Mouse (Mus musculus) hematopoietic multipotent progenitor cell, adult 10-12 weeks (in vitro differentiated cells): ENCODE measurements around the gene Tnfaip1. TPM values are rescaled to one million over a fixed set of nuclear protein-coding genes. Genes with fewer than 3 reads are reported as not detected.

Experiments
- polyA plus RNA-seq: library from polyadenylated mRNA; stranded (reverse); fragments of >175 nt; gene quantifications from 2 replicates; pipeline ENCODE4 v1.2.3, GENCODE M21; 2012; ENCODE audit warnings: low replicate concordance

Tnfaip1 gene
- polyA plus RNA-seq = 7.6 and 11.1 TPM in 2 replicates

DNA sequence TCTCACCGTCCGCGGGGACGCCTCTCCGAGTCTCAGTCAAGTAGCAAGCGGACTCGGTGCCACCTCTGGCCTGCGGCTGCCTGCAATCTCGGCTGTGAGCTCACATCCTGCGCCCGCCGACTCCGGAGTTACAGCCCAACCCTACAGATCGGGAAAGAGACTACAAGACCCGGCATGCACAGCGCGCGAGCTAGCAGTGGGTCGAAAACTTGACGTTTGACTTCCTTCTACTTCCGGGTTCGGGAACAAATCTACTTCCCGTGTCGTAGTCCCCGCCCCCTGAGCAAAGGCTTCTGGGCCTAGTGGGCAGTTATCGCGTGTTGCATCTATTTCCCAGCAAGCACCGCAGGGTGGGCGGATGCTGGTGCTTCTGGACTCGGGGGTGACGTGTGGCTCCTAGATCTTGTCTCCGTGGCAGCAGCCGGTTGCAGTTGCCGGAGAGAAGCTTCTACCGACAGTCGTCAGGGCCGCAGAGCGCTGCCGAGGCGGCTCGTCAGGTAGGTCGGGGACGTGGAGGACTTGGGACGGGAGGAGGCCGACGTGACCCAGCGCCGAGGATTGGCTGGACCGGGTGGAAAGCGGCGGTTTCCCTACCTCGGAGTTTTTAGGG is at the start of gene Tnfaip1, which contains the start of gene Ift20:
Gene Tnfaip1 (minus strand): TSS at position 253 of the 610 bp plus-strand sequence.
Gene Ift20 (plus strand): TSS at position 282 of the 610 bp plus-strand sequence.

DNA sequence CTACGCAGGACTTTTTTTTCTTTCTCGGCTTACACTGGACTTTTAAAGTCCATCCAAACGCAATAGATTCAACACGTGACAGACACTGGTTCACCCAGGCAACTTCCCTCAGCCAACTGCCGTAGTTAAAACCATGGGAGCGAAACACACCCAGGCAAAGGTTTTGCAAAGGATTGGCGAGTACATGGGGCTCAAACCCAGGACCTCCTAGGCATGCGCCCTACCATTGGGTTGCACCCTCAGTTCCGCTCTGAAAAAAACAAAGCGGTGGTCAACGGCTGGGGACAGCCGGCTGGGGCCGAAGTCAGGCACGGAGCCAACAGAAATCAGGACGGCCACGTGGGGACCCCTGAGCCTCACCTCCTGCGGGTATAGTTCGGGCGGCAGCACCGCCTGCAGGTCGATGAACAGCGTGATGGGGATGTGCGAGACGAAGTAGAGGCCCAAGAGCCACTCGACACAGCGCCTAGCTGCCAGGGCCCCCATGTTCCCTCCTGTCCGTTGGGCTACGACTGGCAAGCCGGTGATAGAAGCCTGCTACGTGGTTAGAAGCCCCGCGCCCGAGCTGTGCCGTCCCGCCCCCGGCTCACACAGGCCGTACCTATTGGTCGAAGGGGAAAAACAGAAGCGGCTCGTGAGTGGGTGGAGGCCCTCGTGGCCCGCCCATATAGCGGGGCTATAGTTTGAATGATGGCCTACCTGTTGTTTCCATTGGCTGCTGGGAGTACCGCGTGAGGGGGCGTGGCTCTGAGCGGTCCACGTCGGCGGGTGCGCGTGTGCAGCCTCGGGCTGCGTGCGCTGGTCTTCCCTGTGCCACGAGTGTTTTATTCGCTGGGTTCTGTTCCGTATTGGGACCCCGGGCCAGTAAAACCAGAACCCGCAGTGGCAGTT is 14.3 kb upstream of the Tnfaip1 start, which contains the start of gene Tmem97:
Gene Tmem97 (minus strand): TSS at position 610 of the 891 bp plus-strand sequence.

DNA sequence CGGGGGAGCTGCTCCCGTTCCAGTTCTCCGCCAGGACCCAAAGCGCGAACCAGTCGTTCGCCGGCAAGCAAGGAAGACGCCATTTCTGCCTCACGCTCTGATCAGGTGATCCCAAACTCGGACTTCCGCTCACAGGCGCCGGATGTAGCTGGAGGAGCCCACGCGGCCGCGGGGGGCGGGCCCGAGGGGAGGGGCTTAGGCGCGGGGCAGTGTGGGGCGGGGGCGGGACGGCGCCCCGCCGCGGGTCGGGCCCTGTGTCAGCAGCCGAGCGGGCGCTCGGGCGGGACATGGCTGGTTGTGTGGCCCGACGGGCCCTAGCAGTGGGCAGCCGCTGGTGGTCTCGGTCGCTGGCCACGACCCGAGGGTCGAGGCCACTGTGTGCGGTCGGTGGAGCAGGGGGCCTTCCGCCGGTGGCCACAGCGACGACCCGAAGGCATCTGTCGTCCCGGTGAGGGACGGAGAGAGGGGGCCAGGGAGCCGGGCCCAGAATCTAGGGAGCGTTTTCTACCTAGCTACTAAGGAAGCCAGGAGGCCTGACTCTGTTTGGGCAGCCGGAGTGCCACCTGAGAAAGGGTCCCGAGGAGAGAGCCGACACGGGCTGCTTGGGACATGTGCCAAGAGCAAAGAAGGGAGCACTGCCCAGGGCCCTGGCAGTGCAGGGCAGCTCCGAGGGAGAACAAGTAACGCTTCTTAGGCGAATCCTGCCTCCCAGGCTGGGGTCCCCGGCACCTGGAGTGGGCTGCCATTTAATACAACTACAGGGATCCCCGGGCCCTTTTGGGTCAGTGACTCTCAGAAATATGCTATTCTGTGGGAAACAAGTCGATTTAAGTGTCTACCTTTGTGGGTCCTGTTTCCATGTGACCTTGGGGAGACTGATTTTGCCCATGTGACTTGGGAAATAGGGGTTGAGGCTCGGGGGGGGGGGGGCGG is 23.8 kb downstream of the Tnfaip1 start, which contains the start of the genes Tmem199 and Poldip2:
Gene Tmem199 (minus strand): TSS at position 148 of the 933 bp plus-strand sequence.
Gene Poldip2 (plus strand): TSS at position 169 of the 933 bp plus-strand sequence.

DNA sequence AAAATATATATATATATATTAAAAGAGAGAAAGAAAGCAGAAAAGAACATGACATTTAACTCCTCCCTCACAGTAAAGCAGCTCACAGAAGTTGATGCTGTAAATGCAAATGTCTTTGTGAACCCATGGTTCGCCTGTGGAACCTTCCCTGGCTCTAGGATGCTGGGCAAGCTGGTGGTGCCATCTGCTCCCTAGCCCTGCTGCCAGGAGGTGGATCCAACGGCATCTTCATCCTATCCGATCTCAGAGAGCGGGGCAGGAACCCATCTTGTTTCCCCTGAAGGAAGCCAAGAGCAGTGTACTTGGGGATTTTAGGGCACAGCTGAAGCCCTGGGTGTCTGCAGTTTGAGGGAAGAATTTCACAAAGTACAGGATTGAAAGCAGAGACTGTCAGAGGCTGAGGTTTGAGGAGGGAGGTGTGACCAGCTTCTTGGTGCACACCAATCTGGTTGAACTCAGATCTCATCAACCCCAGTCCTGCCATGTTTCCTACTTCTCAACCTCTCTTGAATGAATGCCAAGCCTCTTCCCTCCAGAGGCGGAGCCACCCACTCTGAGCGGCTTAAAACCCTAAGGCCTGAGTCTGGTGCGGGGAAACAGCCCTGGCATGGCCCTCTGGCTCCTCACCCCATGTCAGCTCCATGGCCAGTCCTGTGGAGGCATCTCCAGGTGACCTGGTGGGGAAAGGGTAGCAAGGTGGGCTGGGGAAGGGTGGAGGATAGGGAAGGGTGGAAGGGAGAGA is 33.1 kb downstream of the Tnfaip1 start, which contains the start of gene Sebox:
Gene Sebox (plus strand): TSS at position 539 of the 742 bp plus-strand sequence.

DNA sequence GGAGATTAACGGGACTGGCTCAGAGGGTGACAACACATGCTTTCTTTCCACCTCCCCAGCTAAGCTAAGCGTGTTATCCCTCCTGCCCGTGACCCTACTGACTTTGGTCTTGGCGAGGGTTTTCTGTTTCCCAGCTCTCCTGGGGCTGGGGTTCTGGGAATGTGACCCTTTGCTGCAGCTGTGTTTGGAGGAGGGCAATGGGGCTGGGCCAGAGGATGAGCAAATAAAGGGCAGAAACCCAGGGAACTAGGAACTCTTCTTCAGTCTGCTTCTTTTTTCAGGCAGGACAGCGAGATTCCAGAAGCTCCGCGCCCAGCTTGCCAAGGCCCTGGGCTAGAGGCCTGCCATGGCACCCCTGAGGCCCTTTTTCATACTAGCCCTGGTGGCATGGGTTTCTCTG is 37.1 kb downstream of the Tnfaip1 start, which contains the start of gene Vtn:
Gene Vtn (plus strand): TSS at position 88 of the 400 bp plus-strand sequence.

DNA sequence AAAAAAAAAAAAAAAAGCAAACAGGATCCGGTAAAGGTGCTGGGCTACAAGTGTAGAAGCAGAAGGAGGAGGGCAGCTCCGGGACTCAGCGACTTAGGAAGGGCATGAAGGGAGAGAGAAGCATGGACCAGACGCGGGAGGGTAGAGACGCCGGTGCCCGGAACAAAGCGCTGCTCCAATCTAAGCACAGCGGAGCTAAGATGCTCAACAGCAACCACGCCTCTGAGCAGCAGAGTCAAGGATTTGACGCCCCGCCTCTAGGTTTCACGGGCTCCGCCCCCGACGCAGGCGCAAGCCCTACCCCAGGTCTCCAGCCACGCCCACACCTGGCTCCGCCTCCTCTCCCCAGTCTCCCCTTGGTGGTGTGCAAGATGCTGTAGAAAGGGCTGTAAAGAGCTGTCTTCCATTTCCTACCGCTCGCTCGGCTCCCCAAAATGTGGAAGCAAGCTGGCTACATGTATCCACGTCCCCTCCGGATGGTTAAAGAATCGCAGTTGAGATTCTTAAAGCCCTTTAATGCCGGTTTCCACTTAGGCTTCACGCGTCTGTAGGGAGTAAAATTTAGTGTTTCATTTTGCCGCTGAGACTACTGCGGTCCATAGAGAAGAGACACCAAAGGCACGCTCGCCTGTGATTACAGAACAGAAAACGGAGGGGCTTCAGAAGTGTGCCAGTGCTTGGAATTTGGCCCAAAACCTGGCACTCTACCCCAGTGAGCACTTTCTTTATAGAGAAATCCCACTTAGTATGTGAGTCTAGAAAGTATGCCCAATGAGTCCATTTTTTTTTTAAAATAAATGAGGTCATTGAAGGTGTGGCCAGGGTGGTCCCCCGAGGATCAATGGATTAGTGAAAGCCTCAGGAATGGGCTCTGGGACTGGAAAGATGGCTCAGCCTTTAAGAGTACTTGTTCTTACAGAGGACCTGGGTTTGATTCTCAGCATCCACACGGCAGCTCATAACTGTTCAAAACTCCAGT is 38.3 kb downstream of the Tnfaip1 start, which contains the start of gene Sarm1:
Gene Sarm1 (minus strand): TSS at position 211 of the 979 bp plus-strand sequence.

Other genes starting within 250 kb of the Tnfaip1 start
- gene BC030499, start 245.5 kb downstream of the Tnfaip1 start, polyA plus RNA-seq = not detected in 2 replicates
- 2.1 and 18.1 TPM in 2 replicates for gene Spag5, start 234.8 kb downstream of the Tnfaip1 start, polyA plus RNA-seq
- 0.53 and 3.2 TPM in 2 replicates for gene Aldoc, start 213.4 kb downstream of the Tnfaip1 start, polyA plus RNA-seq
- gene Pigs, start 207.9 kb downstream of the Tnfaip1 start, polyA plus RNA-seq = 39.9 and 105 TPM in 2 replicates
- gene Unc119, start 192.8 kb downstream of the Tnfaip1 start, polyA plus RNA-seq = 58.3 and 116 TPM in 2 replicates
- not detected in 2 replicates for gene Foxn1, start 149.8 kb downstream of the Tnfaip1 start, polyA plus RNA-seq
- 0.12 TPM in 1 of 2 replicates, not detected in the other for gene Slc13a2, start 114.1 kb downstream of the Tnfaip1 start, polyA plus RNA-seq
- 1.1 and 1.9 TPM in 2 replicates for gene Slc46a1, start 70.6 kb downstream of the Tnfaip1 start, polyA plus RNA-seq
- gene Sarm1, start 38.6 kb downstream of the Tnfaip1 start, polyA plus RNA-seq = 0.72 and 1.3 TPM in 2 replicates
- gene Vtn, start 37.2 kb downstream of the Tnfaip1 start, polyA plus RNA-seq = not detected in 2 replicates
- gene Sebox, start 32.9 kb downstream of the Tnfaip1 start, polyA plus RNA-seq = not detected in 2 replicates
- gene Tmem199, start 24.2 kb downstream of the Tnfaip1 start, polyA plus RNA-seq = 12.6 and 34.2 TPM in 2 replicates
- 19.9 and 24.5 TPM in 2 replicates for gene Poldip2, start 24.1 kb downstream of the Tnfaip1 start, polyA plus RNA-seq
- gene Ift20, start within 50 bp of the Tnfaip1 start, polyA plus RNA-seq = 16.0 and 48.5 TPM in 2 replicates
- 3.9 and 6.0 TPM in 2 replicates for gene Tmem97, start 14.4 kb upstream of the Tnfaip1 start, polyA plus RNA-seq
- gene Nlk, start 161.0 kb upstream of the Tnfaip1 start, polyA plus RNA-seq = 19.0 and 19.3 TPM in 2 replicates
- gene Ccnq, start 215.4 kb upstream of the Tnfaip1 start, polyA plus RNA-seq = 39.7 and 48.9 TPM in 2 replicates